Mouse (Mus musculus) heart, embryonic 10.5 days (tissue): ENCODE measurements at regions not wholly inside any gene's neighbourhood (a gene's known extent, or its start where the extent isn't known, plus 50 kb on each side); places are given as distances from the start of the nearest gene placed in this dataset.
A peak's percentile ranks its signal among the peaks of the same experiment; 100 is the strongest.

Experiments used
- DNase-seq: peaks from one replicate; pipeline ENCODE4 v3.0.0-alpha.2; 2017; ENCODE audit warnings: low spot score
- H3K27ac ChIP-seq: fragments of 300-500 bp; sonication (generic); 2 replicates; pipeline ENCODE4 v1.5.1; 2016; ENCODE audit warnings: mild to moderate bottlenecking
- H3K27me3 ChIP-seq: fragments of 300-500 bp; sonication (generic); 2 replicates; pipeline ENCODE4 v1.6.1; 2016; ENCODE audit warnings: mild to moderate bottlenecking; ENCODE audit not compliant: poor library complexity, insufficient read depth, severe bottlenecking
- H3K36me3 ChIP-seq: fragments of 300-500 bp; sonication (generic); 2 replicates; pipeline ENCODE4 v1.6.1; 2016; ENCODE audit warnings: mild to moderate bottlenecking, moderate library complexity
- H3K4me1 ChIP-seq: fragments of 300-500 bp; sonication (generic); 2 replicates; pipeline ENCODE4 v1.6.1; 2016; ENCODE audit warnings: mild to moderate bottlenecking
- H3K4me3 ChIP-seq: fragments of 300-500 bp; sonication (generic); 2 replicates; pipeline ENCODE4 v1.5.1; 2016; ENCODE audit warnings: mild to moderate bottlenecking, moderate library complexity
- H3K9me3 ChIP-seq: fragments of 300-500 bp; sonication (generic); 2 replicates; pipeline ENCODE4 v1.6.1; 2016; ENCODE audit warnings: mild to moderate bottlenecking, moderate library complexity
- WGBS: fragments of 180-500 bp; shearing (Covaris S2); methylation state at CpG from one replicate; pipeline ENCODE4 v1.1.7; 2016; 5-methylcytosine and 5-hydroxymethylcytosine counted together

DNA sequence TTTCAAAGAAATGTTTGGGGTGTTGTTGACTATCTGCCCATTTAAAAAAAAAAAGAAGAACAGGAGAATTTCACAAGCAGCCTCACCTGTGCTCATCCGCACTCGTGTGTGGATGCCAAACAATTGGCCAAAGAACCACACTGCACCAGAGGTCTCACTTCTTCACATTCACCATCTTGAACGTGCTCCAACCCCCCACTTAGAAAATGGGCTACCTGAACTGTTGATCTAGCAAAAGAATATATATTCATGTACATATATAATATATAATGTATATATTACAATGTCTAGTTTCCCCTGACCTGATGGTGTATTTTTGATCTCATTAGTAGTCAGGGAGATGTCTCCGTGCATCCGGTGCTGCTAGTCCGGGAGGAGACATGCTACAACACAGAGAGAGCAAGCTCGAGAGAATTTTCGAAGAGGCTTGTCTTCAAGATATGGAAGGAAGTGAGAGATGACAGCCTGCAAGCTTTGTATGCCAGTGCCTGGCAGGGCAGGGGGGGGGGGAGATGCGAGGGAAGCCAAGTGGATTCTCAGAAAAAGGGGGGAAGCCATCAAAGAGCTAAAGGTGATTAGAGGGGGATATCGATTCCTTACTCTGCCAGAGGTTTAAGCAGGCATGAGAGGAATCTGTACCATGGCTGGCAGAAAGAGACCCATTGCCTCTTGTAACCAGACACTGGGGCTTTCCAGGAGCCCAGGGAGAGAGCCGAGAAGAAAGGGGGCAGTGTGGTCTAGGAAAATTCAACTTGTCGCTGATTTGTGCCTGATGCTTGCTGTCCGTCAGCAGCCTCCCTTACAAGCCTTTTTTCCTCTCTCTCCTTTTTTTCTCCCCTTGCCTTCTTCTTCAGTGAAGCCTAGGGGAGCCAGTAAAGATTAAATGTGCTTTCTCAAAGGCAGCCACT is 417.9 kb upstream of the Ubash3b start:
- 34% methylated on average over 12 of the region's 13 CpGs for WGBS
- peak overlapping the region; percentile 72 for H3K4me3 ChIP-seq
- DNase-seq, result peak; percentile 89
- no peaks in the 10 kb centered on the region for H3K9me3 ChIP-seq
- H3K4me1 ChIP-seq, result peaks cover 14% of the 10 kb centered on the region
- no peaks in the 10 kb centered on the region for H3K36me3 ChIP-seq
- H3K27ac ChIP-seq, result peak overlapping the region; percentile 90
- no peaks in the 10 kb centered on the region for H3K27me3 ChIP-seq

DNA sequence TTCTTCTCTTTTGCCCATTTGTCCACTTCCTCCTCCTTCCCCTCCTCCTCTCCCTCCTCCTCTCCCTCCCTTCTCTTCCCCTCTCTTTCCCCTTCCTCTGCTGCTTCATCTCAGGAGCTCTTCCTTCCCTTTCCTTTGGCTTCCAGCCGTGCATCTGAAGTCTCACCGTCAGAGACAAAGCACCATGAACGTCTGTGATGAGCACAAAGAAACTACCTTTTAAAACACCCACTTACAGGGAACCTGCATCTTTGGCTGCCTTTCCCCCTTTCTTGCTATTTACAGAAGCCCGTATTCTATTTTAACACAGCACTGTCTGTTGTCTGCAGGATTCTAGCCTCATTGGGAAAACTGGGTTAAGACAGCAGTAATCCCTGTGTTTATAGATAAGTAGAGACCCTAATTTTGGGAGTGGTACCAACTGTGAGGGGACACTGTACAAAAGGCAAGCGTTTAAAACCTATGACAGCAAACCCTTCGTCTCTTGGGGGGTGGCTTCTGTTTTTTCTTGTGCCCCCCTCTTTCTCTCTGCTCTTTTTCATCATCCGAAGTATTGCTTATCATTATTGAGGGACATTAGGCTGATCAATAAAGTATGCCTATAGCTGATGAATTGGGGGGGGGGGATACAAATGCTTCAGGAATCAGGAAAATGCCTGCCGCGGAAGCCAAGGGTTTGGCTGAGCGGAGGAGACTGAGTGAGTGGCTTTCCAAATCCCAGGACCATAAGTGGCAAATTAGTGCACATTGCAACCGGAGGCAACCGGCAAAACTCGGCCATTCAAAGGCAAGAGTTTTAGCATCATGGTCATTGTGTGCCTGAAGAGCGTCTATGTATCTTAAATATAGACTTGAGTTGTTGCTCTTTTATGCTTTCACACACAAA is 417.0 kb upstream of the Ubash3b start:
- 68% methylated on average over 14 of the region's 14 CpGs for WGBS
- no peak overlapping the region for H3K27ac ChIP-seq
- no peak overlapping the region for H3K4me3 ChIP-seq
- H3K27me3 ChIP-seq, result no peaks in the 10 kb centered on the region
- H3K36me3 ChIP-seq, result no peaks in the 10 kb centered on the region
- H3K9me3 ChIP-seq, result no peaks in the 10 kb centered on the region
- H3K4me1 ChIP-seq, result peaks cover 14% of the 10 kb centered on the region
- DNase-seq, result no peak

DNA sequence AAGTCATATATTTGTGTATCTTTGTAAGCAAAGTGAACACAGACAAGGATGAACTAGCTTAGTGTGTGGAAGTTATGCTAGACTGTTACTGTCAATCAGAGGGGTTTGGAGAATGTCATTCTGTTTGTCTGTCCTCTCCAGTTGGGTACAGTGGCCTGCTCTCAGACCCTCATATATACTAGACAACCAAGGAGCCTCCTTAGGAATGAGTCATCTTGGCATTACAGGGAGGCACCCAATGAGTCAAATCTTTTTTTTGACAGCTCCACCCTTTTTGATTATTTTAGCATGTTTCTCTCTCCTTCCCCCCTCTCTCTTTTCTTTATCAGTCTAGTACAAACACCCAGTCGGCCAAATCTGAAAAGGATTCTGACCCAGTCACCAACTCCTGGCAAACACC is 416.3 kb upstream of the Ubash3b start:
- Histone ChIP-seq H3K9me3 (no peaks in the 10 kb centered on the region), H3K4me3 (no peak overlapping the region), H3K4me1 (peaks cover 14% of the 10 kb centered on the region), H3K27ac (no peak overlapping the region), H3K36me3 (no peaks in the 10 kb centered on the region), H3K27me3 (no peaks in the 10 kb centered on the region)
- no peak for DNase-seq
- 33% methylated on average over 1 of the region's 1 CpGs for WGBS

DNA sequence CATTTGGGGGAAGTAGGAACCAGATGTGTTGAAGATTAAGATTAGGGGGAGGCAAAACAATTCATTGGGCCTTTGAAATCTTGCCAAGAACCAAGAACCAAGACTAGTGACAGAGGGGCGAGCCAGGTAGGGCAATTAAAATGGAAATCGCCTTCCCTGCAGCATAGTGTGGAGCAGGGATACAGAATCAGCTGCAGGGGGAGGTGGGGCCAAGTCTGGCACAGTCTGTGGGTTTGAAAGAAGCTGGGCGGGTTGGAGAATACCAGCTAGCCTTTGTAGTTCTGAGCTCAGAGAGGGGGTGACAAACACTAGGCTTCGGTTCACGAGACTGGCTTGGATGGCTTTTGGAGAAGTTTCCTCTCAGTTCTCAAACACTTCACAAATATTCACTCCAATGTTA is 414.3 kb upstream of the Ubash3b start:
- no peaks in the 10 kb centered on the region for H3K27me3 ChIP-seq
- H3K27ac ChIP-seq, result no peak overlapping the region
- WGBS, result 40% methylated on average over 5 of the region's 5 CpGs
- H3K36me3 ChIP-seq, result no peaks in the 10 kb centered on the region
- H3K9me3 ChIP-seq, result no peaks in the 10 kb centered on the region
- peaks cover 14% of the 10 kb centered on the region for H3K4me1 ChIP-seq
- DNase-seq, result no peak
- H3K4me3 ChIP-seq, result no peak overlapping the region

DNA sequence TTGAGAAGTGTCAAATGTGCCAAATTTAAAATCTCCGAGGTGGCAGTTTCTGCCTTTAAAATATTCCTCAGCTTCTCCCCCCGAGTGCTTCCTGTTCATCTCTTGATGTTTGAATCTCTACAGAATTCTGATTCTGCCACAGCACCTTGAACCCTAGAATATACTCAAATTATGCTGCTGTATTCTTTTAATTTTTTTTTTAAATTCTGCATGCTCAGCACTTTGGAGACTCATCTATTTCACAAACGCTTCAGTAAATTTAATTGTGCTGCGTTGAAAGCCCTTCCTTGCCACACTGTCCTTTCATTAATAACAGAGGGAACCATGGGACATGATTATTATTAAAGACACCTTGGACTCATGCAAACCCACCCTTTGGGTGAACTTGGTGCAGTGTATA is 408.8 kb upstream of the Ubash3b start:
- H3K36me3 ChIP-seq, result no peaks in the 10 kb centered on the region
- no peak overlapping the region for H3K27ac ChIP-seq
- 85% methylated on average over 4 of the region's 4 CpGs for WGBS
- no peaks in the 10 kb centered on the region for H3K9me3 ChIP-seq
- no peaks in the 10 kb centered on the region for H3K27me3 ChIP-seq
- no peaks in the 10 kb centered on the region for H3K4me1 ChIP-seq
- DNase-seq, result no peak
- H3K4me3 ChIP-seq, result no peak overlapping the region

DNA sequence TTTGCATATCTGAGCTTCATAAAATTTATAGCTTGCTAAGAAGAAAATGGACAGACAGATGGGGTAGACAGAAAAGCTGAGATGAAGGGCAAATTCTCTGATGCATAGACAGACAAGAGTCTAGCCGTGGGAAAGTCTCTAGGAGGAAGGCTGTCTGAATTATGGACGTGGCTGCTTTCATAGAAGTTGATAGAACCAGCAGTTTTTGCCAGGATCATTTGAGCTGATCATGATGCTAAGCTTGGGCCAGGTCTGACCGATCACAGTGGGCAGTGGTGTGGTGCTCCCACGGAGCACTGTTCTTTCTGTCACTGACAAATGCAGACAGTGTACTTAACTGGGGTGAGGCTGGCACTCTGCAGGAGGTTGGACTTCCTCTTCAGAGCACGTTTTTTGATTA is 405.0 kb upstream of the Ubash3b start:
- Histone ChIP-seq H3K27me3 (no peaks in the 10 kb centered on the region), H3K4me3 (no peak overlapping the region), H3K36me3 (no peaks in the 10 kb centered on the region), H3K27ac (no peak overlapping the region), H3K9me3 (no peaks in the 10 kb centered on the region), H3K4me1 (no peaks in the 10 kb centered on the region)
- DNase-seq, result no peak
- 68% methylated on average over 5 of the region's 5 CpGs for WGBS

DNA sequence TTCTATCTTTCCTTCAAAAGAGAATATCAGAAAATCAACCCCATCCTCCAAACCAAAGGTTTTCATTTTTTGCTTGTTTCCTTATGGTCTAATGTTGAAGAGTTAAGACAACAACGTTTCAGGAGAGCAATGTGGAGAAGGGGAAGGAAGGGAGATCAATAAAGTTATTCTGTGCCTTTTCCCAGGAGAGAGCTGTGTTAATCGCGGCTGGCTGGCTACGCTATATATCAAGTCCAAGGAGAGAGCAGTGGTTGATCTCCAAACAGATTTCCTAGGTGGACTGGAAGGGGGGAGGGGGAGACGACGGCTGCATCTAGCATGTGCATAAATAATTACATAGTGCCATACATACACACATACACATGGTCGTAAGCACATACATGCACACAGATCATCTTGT is 404.3 kb upstream of the Ubash3b start:
- WGBS, result 88% methylated on average over 7 of the region's 7 CpGs
- no peak for DNase-seq
- Histone ChIP-seq H3K27ac (no peak overlapping the region), H3K4me3 (no peak overlapping the region), H3K27me3 (no peaks in the 10 kb centered on the region), H3K36me3 (no peaks in the 10 kb centered on the region), H3K4me1 (no peaks in the 10 kb centered on the region), H3K9me3 (no peaks in the 10 kb centered on the region)

DNA sequence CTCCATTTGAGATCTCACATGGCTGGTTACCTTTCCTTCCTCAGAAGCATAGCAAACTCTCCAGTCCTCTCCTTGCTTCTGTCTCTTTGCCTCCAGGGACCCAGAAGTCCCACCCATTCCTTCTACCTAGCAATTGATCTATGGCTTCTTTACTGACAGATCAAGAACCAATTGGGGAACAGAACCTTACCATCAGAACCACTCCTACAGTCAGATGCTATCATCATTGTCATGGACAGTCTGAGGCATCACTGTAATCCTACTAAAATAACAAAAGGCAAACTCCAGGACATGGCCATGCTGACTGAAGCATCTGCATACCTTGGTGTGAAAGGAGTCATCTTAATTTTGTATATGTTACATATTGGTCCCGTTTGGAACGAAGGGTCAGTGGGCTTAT is 401.9 kb upstream of the Ubash3b start:
- 74% methylated on average over 2 of the region's 2 CpGs for WGBS
- no peaks in the 10 kb centered on the region for H3K4me1 ChIP-seq
- DNase-seq, result no peak
- no peaks in the 10 kb centered on the region for H3K9me3 ChIP-seq
- H3K27me3 ChIP-seq, result no peaks in the 10 kb centered on the region
- no peak overlapping the region for H3K4me3 ChIP-seq
- H3K36me3 ChIP-seq, result no peaks in the 10 kb centered on the region
- no peak overlapping the region for H3K27ac ChIP-seq

DNA sequence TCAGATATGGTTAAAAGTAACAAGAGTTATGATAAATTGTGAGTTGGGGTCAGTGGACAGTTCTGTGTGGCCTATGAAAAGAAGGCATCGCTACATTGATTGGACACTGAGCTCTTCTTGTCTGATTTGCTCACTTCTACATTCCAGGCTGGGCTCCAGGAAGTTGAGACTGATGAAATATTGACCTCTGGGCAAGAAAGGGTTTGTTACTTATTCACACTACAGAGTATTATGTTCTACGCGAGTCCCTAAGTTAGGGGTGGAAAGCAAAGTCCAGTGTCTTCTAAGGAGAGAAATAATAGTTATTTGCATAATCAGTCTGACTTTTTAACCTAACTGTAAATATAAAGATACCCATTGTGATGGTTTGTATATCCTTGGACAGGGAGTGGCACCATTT is 397.0 kb upstream of the Ubash3b start:
- Histone ChIP-seq H3K4me3 (no peak overlapping the region), H3K27me3 (no peaks in the 10 kb centered on the region), H3K4me1 (no peaks in the 10 kb centered on the region), H3K27ac (no peak overlapping the region), H3K9me3 (no peaks in the 10 kb centered on the region), H3K36me3 (no peaks in the 10 kb centered on the region)
- 92% methylated on average over 3 of the region's 3 CpGs for WGBS
- no peak for DNase-seq

DNA sequence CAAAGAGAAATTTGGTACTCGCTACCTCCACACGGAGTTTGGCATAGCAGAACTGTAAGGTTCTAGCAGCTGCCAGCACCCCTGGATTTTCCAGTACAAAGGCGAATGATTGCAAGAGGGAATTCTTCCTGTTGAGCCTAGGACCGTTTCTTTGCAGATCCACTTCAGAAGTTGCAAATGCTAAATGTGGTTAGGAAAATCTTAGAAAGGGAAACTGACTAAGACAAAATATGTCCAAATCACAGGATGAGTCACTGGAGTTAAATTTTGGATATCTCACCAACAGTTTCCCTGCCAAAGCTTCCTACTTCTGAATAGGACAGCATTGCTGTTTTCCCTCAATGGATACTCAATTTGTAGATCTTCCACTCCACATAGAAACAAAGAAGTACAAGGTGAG is 395.4 kb upstream of the Ubash3b start:
- no peaks in the 10 kb centered on the region for H3K4me1 ChIP-seq
- H3K9me3 ChIP-seq, result no peaks in the 10 kb centered on the region
- no peak overlapping the region for H3K4me3 ChIP-seq
- no peak for DNase-seq
- H3K27ac ChIP-seq, result no peak overlapping the region
- WGBS, result 80% methylated on average over 4 of the region's 4 CpGs
- no peaks in the 10 kb centered on the region for H3K27me3 ChIP-seq
- H3K36me3 ChIP-seq, result no peaks in the 10 kb centered on the region

DNA sequence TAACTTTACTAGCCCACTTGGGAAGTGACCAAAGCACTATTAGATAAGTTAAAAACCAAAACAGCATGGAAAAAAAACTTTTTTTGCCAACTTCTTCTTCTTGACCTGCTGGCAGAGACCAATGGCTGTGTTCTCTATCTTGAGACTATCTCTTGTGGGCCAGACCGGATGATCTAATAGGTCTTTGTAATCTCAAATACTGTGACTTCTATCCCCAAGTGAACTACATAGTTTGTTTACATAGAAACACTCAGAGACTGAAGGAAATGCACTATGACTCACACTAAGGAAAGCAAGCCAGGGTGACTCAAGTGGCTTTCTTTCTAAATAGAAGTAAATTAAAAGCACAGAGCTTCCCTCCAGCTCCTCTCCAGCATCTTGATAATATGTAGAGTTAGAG is 384.3 kb upstream of the Ubash3b start:
- WGBS, result 67% methylated on average over 1 of the region's 1 CpGs
- no peaks in the 10 kb centered on the region for H3K4me1 ChIP-seq
- no peaks in the 10 kb centered on the region for H3K36me3 ChIP-seq
- H3K9me3 ChIP-seq, result no peaks in the 10 kb centered on the region
- H3K4me3 ChIP-seq, result no peak overlapping the region
- H3K27me3 ChIP-seq, result no peaks in the 10 kb centered on the region
- H3K27ac ChIP-seq, result no peak overlapping the region
- DNase-seq, result no peak

DNA sequence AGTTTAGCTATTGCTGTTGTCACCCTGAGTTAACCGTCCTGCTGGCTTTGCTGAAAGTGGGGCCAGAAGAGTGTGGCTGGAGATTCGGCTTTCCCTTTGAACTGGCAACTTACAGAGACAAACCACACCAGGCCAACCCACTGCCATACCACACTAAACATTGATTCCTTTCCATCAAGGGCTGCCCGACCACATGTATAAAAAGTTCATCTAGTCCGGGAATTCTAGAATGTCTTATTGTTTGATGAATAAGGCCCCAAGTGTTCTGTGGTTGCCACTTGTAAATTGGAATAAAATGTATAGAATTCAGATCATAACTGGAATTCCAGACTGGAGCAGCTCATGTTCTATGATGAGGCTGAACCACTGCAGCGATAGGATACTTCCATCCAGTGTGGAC is 381.0 kb upstream of the Ubash3b start:
- WGBS, result 82% methylated on average over 5 of the region's 5 CpGs

DNA sequence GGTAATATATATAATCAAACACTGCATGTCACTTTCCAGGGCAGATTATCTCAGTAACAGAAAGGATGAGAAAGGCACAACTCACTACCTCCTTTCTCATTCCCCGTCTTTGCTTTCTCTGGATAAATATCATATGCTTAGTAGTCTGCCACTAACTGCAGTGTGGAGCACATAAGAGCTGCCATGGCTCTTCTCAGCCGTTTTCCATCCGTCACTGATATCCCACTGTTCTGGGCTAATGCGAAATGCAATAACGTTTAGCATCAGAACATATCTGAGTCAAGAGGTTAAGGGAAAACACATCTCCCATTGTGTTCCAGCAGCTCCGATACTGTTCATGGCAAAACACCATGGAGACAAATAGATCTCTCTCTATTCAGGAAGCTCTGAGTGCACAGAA is 379.8 kb upstream of the Ubash3b start:
- 80% methylated on average over 6 of the region's 6 CpGs for WGBS

More for the DNA sequence above, 381.0 kb upstream of the Ubash3b start:
- H3K27me3 ChIP-seq, result no peaks in the 10 kb centered on the region
- H3K4me3 ChIP-seq, result no peak overlapping the region
- no peaks in the 10 kb centered on the region for H3K4me1 ChIP-seq
- no peak for DNase-seq
- no peaks in the 10 kb centered on the region for H3K36me3 ChIP-seq
- no peak overlapping the region for H3K27ac ChIP-seq
- H3K9me3 ChIP-seq, result no peaks in the 10 kb centered on the region

More for the DNA sequence above, 379.8 kb upstream of the Ubash3b start:
- H3K36me3 ChIP-seq, result no peaks in the 10 kb centered on the region
- no peaks in the 10 kb centered on the region for H3K27me3 ChIP-seq
- H3K9me3 ChIP-seq, result no peaks in the 10 kb centered on the region
- H3K4me1 ChIP-seq, result no peaks in the 10 kb centered on the region
- DNase-seq, result no peak
- no peak overlapping the region for H3K4me3 ChIP-seq
- no peak overlapping the region for H3K27ac ChIP-seq
